Mouse (Mus musculus): Measurements from ENCODE around the gene Pias4. TPM values are rescaled to one million over a fixed set of nuclear protein-coding genes. Genes with fewer than 3 reads are reported as not detected.

Gene Pias4
- total and polyA plus RNA-seq, 3 experiments: 21.0 to 40.4 TPM; not detected in 1

GRCm38 (mm10) chr10:81152609-81153008 is 15.1 kb downstream of the Pias4 start:
- Histone ChIP-seq H3K9ac (ENCODE audit: control insufficient read depth, low read depth, low read length, poor library complexity, severe bottlenecking) (no peak overlapping the region), H3K36me3 (ENCODE audit: control insufficient read depth in 1 of 2, insufficient read depth in 2 of 2, low read length in 2 of 2) (peaks cover 0 to 8% of the 10 kb centered on the region in 2 experiments; a peak in 2 of 4 replicates), H3K27ac (ENCODE audit: control insufficient read depth, low read depth, low read length) (no peak overlapping the region), H3K79me2 (ENCODE audit: control insufficient read depth, insufficient read depth, low read length, poor library complexity) (peaks cover 3% of the 10 kb centered on the region; the same call in 1 of the 2 replicates), H3K4me3 (ENCODE audit: control insufficient read depth in 1 of 2, insufficient read depth in 1 of 2, low read depth in 2 of 2, low read length in 2 of 2) (no peak overlapping the region), H3K4me1 (ENCODE audit: control insufficient read depth in 1 of 2, insufficient read depth in 2 of 2, low read length in 2 of 2) (no peaks in the 10 kb centered on the region), H3K27me3 (ENCODE audit: control insufficient read depth in 1 of 2, insufficient read depth in 2 of 2, low read length in 2 of 2) (no peaks in the 10 kb centered on the region), H3K9me3 (replicated peaks; ENCODE audit: insufficient read depth, low read length) (no peaks in the 10 kb centered on the region)
- no peak for DNase-seq (ENCODE audit: low read depth, low spot score)
- TF ChIP-seq KAT2A (conservative IDR thresholded peaks at IDR 0.05; ENCODE audit: low read depth, low read length): no peak
- no peak for TF ChIP-seq TBP (IDR thresholded peaks at IDR 0.05; ENCODE audit: low read depth, low read length)
- TF ChIP-seq E2F4 (IDR thresholded peaks at IDR 0.05; ENCODE audit: borderline replicate concordance, low read depth, low read length): no peak
- TF ChIP-seq EP300 (IDR thresholded peaks at IDR 0.05; ENCODE audit: low read depth in 1 of 2, low read length in 2 of 2): no peak
- no peak for TF ChIP-seq ETS1 (IDR thresholded peaks at IDR 0.05; ENCODE audit: low read depth, low read length)

GRCm38 (mm10) chr10:81151261-81151660 is 16.5 kb downstream of the Pias4 start:
- Histone ChIP-seq H3K4me3 (ENCODE audit: control insufficient read depth in 1 of 2, insufficient read depth in 1 of 2, low read depth in 2 of 2, low read length in 2 of 2) (no peak overlapping the region), H3K36me3 (ENCODE audit: control insufficient read depth in 1 of 2, insufficient read depth in 2 of 2, low read length in 2 of 2) (peaks cover 0 to 13% of the 10 kb centered on the region in 2 experiments; a peak in 2 of 4 replicates), H3K4me1 (ENCODE audit: control insufficient read depth in 1 of 2, insufficient read depth in 2 of 2, low read length in 2 of 2) (no peaks in the 10 kb centered on the region), H3K79me2 (ENCODE audit: control insufficient read depth, insufficient read depth, low read length, poor library complexity) (peaks cover 14% of the 10 kb centered on the region), H3K27ac (ENCODE audit: control insufficient read depth, low read depth, low read length) (no peak overlapping the region), H3K27me3 (ENCODE audit: control insufficient read depth in 1 of 2, insufficient read depth in 2 of 2, low read length in 2 of 2) (no peaks in the 10 kb centered on the region), H3K9ac (ENCODE audit: control insufficient read depth, low read depth, low read length, poor library complexity, severe bottlenecking) (no peak overlapping the region), H3K9me3 (replicated peaks; ENCODE audit: insufficient read depth, low read length) (no peaks in the 10 kb centered on the region)
- no peak for DNase-seq (ENCODE audit: low read depth, low spot score)
- TF ChIP-seq POLR2A (IDR thresholded peaks at IDR 0.05; ENCODE audit: control insufficient read depth in 1 of 2, insufficient read depth in 1 of 2, low read depth in 1 of 2, low read length in 2 of 2, poor library complexity in 1 of 2): peak in 1 of 2 experiments; percentile 37; a peak in 1 of 4 replicates
- TF ChIP-seq ETS1 (IDR thresholded peaks at IDR 0.05; ENCODE audit: low read depth, low read length): no peak
- TF ChIP-seq ZNF384 (IDR thresholded peaks at IDR 0.05; ENCODE audit: low read depth, low read length): 0 out of 2 replicates have a peak, but pooled peaks have one; percentile 25

- no peak overlapping the region for H3K27ac ChIP-seq (ENCODE audit: control insufficient read depth, low read depth, low read length)
- no peak overlapping the region for H3K4me3 ChIP-seq (ENCODE audit: control insufficient read depth in 1 of 2, insufficient read depth in 1 of 2, low read depth in 2 of 2, low read length in 2 of 2)
- TF ChIP-seq CHD1 (IDR thresholded peaks at IDR 0.05; ENCODE audit: low read depth, low read length) (no peak), POLR2AphosphoS2 (IDR thresholded peaks at IDR 0.05; ENCODE audit: low read length) (no peak), MEF2A (IDR thresholded peaks at IDR 0.05; ENCODE audit: extremely low read depth, insufficient replicate concordance, low read depth, low read length, poor library complexity, severe bottlenecking) (no peak), TCF12 (IDR thresholded peaks at IDR 0.05; ENCODE audit: low read depth, low read length) (no peak), EP300 (IDR thresholded peaks at IDR 0.05; ENCODE audit: low read depth in 1 of 2, low read length in 2 of 2) (no peak), USF2 (IDR thresholded peaks at IDR 0.05; ENCODE audit: borderline replicate concordance in 1 of 2, insufficient read depth in 1 of 2, low read depth in 1 of 2, low read length in 2 of 2) (no peak)
- 0 out of 4 replicates have a peak, but pooled peaks cover 0 to 2% of the 10 kb centered on the region in 2 experiments for H3K4me1 ChIP-seq (ENCODE audit: control insufficient read depth in 1 of 2, insufficient read depth in 2 of 2, low read length in 2 of 2)
- peaks cover 60% of the 10 kb centered on the region for H3K79me2 ChIP-seq (ENCODE audit: control insufficient read depth, insufficient read depth, low read length, poor library complexity)
- no peaks in the 10 kb centered on the region for H3K27me3 ChIP-seq (ENCODE audit: control insufficient read depth in 1 of 2, insufficient read depth in 2 of 2, low read length in 2 of 2)
- no peak overlapping the region for H3K9ac ChIP-seq (ENCODE audit: control insufficient read depth, low read depth, low read length, poor library complexity, severe bottlenecking)
- DNase-seq (ENCODE audit: low read depth, low spot score): no peak
- H3K36me3 ChIP-seq (ENCODE audit: control insufficient read depth in 1 of 2, insufficient read depth in 2 of 2, low read length in 2 of 2): peaks cover 4 to 17% of the 10 kb centered on the region in 2 experiments
- H3K9me3 ChIP-seq (replicated peaks; ENCODE audit: insufficient read depth, low read length): no peaks in the 10 kb centered on the region
These were observed 21.4 kb downstream of the Pias4 start for GRCm38 (mm10) chr10:81146296-81146695.

All from MEL (cell line).